Mouse (Mus musculus) cerebellum, adult 9-10 months (tissue): ENCODE measurements around the gene Klf15.

ENCODE experiments used
- DNase-seq: peaks from one replicate; pipeline ENCODE4 v3.0.0; 2022

The Klf15 gene

GRCm38 (mm10) chr6:90465028-90465640, 2.8 kb downstream of the Klf15 start:
- DNase-seq: no peak

GRCm38 (mm10) chr6:90466079-90466478, 3.7 kb downstream of the Klf15 start:
- no peak for DNase-seq

GRCm38 (mm10) chr6:90466847-90467410, 4.6 kb downstream of the Klf15 start:
- DNase-seq: no peak

- DNase-seq: no peak
Observed at GRCm38 (mm10) chr6:90468216-90468615, 5.8 kb downstream of the Klf15 start.

- no peak for DNase-seq
Observed at GRCm38 (mm10) chr6:90469041-90469440, 6.7 kb downstream of the Klf15 start.

GRCm38 (mm10) chr6:90470255-90470654, 7.9 kb downstream of the Klf15 start:
- DNase-seq: no peak

- no peak for DNase-seq
Observed at GRCm38 (mm10) chr6:90470947-90471541, 8.7 kb downstream of the Klf15 start.

GRCm38 (mm10) chr6:90472079-90472478, 9.7 kb downstream of the Klf15 start:
- DNase-seq: no peak

GRCm38 (mm10) chr6:90472697-90473096, 10.3 kb downstream of the Klf15 start:
- DNase-seq: no peak

- DNase-seq: no peak
Observed at GRCm38 (mm10) chr6:90473630-90474360, 11.4 kb downstream of the Klf15 start.

GRCm38 (mm10) chr6:90474361-90474750, 12.0 kb downstream of the Klf15 start:
- no peak for DNase-seq

- DNase-seq: no peak
Observed at GRCm38 (mm10) chr6:90475176-90475853, 12.9 kb downstream of the Klf15 start.

GRCm38 (mm10) chr6:90475854-90476212, 13.5 kb downstream of the Klf15 start:
- DNase-seq: no peak

GRCm38 (mm10) chr6:90476941-90477518, 14.7 kb downstream of the Klf15 start:
- DNase-seq: peak; percentile 55

- no peak for DNase-seq
Observed at GRCm38 (mm10) chr6:90484249-90484648, 21.9 kb downstream of the Klf15 start.

- DNase-seq: no peak
Observed at GRCm38 (mm10) chr6:90484876-90485275, 22.5 kb downstream of the Klf15 start.

- no peak for DNase-seq
Observed at GRCm38 (mm10) chr6:90486176-90486921, 24.0 kb downstream of the Klf15 start, which contains the start of gene Aldh1l1. Aldh1l1 (plus strand) TSS chr6:90486427.

GRCm38 (mm10) chr6:90487531-90487930, 25.2 kb downstream of the Klf15 start:
- no peak for DNase-seq

GRCm38 (mm10) chr6:90489532-90489931, 27.2 kb downstream of the Klf15 start:
- DNase-seq: no peak

- DNase-seq: peak; percentile 53
Observed at GRCm38 (mm10) chr6:90490976-90491375, 28.6 kb downstream of the Klf15 start.

- DNase-seq: no peak
Observed at GRCm38 (mm10) chr6:90491956-90492744, 29.8 kb downstream of the Klf15 start.
